In the genomic region with DNA sequence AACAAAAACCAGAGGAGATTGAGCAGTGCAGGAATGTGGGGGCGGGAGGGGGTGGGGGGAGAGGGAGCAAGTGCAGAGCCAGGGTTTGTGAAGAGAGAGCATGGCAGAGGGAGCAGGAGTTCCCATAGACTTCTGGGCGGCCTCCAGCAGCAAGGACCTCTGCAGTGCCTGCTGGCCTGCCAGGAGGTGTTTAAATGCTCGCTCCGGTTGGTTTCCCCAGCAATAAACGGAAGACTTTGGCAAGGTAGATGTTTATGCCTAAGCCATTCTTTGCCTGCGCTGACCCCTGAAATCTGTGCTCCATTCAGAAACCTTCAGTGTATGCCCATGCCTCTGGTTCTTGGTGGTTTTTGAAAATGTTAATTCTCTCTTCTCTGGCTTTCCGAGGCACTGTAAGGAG, we compare ENCODE assay signal across 8 mouse cellular contexts. TPM values are rescaled to one million over a fixed set of nuclear protein-coding genes. Genes with fewer than 3 reads are reported as not detected.
DNase-seq lines count a peak whose midpoint lies in the region; ATAC-seq and TF ChIP-seq lines count a peak whose summit lies in the region.

No protein-coding gene starts in this region.

- no peak overlapping the region for H3K4me3 ChIP-seq in heart, embryonic 13.5 days
- H3K4me3 ChIP-seq in forebrain, postnatal 0 days (ENCODE audit: low read depth, low read length), result no peak overlapping the region
- H3K4me3 ChIP-seq in liver, embryonic 14.5 days (ENCODE audit: insufficient read depth in 1 of 2, low read depth in 2 of 2, low read length in 2 of 2), result no peak overlapping the region

- H3K9ac ChIP-seq in heart, embryonic 13.5 days, result peak overlapping the region; percentile 20
- no peak overlapping the region for H3K9ac ChIP-seq in forebrain, postnatal 0 days
- H3K9ac ChIP-seq in liver, embryonic 14.5 days (replicated peaks), result peak overlapping the region; percentile 75

- DNase-seq in heart, postnatal 10 days, result no peak
- DNase-seq in brain, adult 2 months (ENCODE audit: low read depth, low spot score), result peak; percentile 63
- DNase-seq in forebrain, postnatal 0 days, result no peak
- no peak for DNase-seq in liver, embryonic 14.5 days (ENCODE audit: low read depth in 3 of 3, low spot score in 3 of 3)
- DNase-seq in lung, postnatal 4 days, result no peak
- no peak for DNase-seq in adipocyte (ENCODE audit: low spot score)
- no peak for DNase-seq in layer of hippocampus, postnatal 14 days (ENCODE audit: low spot score in 2 of 2)

- 70% methylated on average over 7 of the region's 7 CpGs for WGBS in heart, embryonic 13.5 days
- 26% methylated on average over 7 of the region's 7 CpGs for WGBS in forebrain, postnatal 0 days
- 75% methylated on average over 7 of the region's 7 CpGs for WGBS in liver, embryonic 14.5 days (ENCODE audit: insufficient replicate concordance)

- no peaks in the 10 kb centered on the region for H3K27me3 ChIP-seq in heart, embryonic 13.5 days (replicated peaks)
- no peaks in the 10 kb centered on the region for H3K27me3 ChIP-seq in forebrain, postnatal 0 days (ENCODE audit: insufficient read depth, low read length)
- no peaks in the 10 kb centered on the region for H3K27me3 ChIP-seq in liver, embryonic 14.5 days (ENCODE audit: control insufficient read depth, insufficient read depth, low read length)

- H3K36me3 ChIP-seq in heart, embryonic 13.5 days, result peaks cover 56% of the 10 kb centered on the region
- 0 out of 2 replicates have a peak, but pooled peaks cover 3% of the 10 kb centered on the region for H3K36me3 ChIP-seq in forebrain, postnatal 0 days (ENCODE audit: insufficient read depth)
- peaks cover 82% of the 10 kb centered on the region for H3K36me3 ChIP-seq in liver, embryonic 14.5 days (replicated peaks; ENCODE audit: control insufficient read depth, insufficient read depth, low read depth)

- H3K4me1 ChIP-seq in heart, embryonic 13.5 days, result peaks cover 69% of the 10 kb centered on the region
- no peaks in the 10 kb centered on the region for H3K4me1 ChIP-seq in forebrain, postnatal 0 days (ENCODE audit: insufficient read depth)
- peaks cover 71 to 75% of the 10 kb centered on the region in 2 experiments for H3K4me1 ChIP-seq in liver, embryonic 14.5 days (replicated peaks; ENCODE audit: control insufficient read depth in 2 of 2, insufficient read depth in 2 of 2, low read length in 1 of 2)

- intact Hi-C loops in heart, postnatal 10 days (cut with DNase I), result no loop called here

- no peaks in the 10 kb centered on the region for H3K9me3 ChIP-seq in heart, embryonic 13.5 days
- H3K9me3 ChIP-seq in forebrain, postnatal 0 days (ENCODE audit: low read length), result no peaks in the 10 kb centered on the region
- no peaks in the 10 kb centered on the region for H3K9me3 ChIP-seq in liver, embryonic 14.5 days (ENCODE audit: control insufficient read depth, low read length)

- ATAC-seq in heart, embryonic 13.5 days (ENCODE audit: extremely low read depth, insufficient number of reproducible peaks, low FRiP score, low TSS enrichment), result no peak
- peak; percentile 58 for ATAC-seq in forebrain, postnatal 0 days
- no peak for ATAC-seq in liver, embryonic 14.5 days (ENCODE audit: insufficient read depth)

- peak overlapping the region; percentile 98 for H3K27ac ChIP-seq in heart, embryonic 13.5 days (replicated peaks)
- H3K27ac ChIP-seq in forebrain, postnatal 0 days (ENCODE audit: low read depth, low read length), result no peak overlapping the region
- peak overlapping the region; percentile 100 for H3K27ac ChIP-seq in liver, embryonic 14.5 days

- TF ChIP-seq EP300 in liver, embryonic 14.5 days (IDR thresholded peaks at IDR 0.05; ENCODE audit: low read depth), result no peak

- H3K4me2 ChIP-seq in heart, embryonic 13.5 days, result no peak overlapping the region
- no peak overlapping the region for H3K4me2 ChIP-seq in forebrain, postnatal 0 days (ENCODE audit: low read depth)
- peak overlapping the region; percentile 78 for H3K4me2 ChIP-seq in liver, embryonic 14.5 days (ENCODE audit: low read depth)

- no peak for TF ChIP-seq CTCF in forebrain, postnatal 0 days (IDR thresholded peaks at IDR 0.05; ENCODE audit: low read depth)
- TF ChIP-seq CTCF in liver, embryonic 14.5 days (IDR thresholded peaks at IDR 0.05; ENCODE audit: low read depth), result no peak

RNA-seq across cellular contexts. Expression of a gene that starts 19.0 kb away (rescaled TPM):
- polyA plus RNA-seq in heart, embryonic 13.5 days (2015; fragmentation: Nextera tagmentation; extraction: Ambion mirVana), result 179 and 199 TPM in 2 replicates
- total RNA-seq in heart, postnatal 10 days (2021), result 100 to 1,000 TPM; 221 to 255 TPM
- total RNA-seq in forebrain, postnatal 0 days (2014; rRNA removed), result 23.7 and 23.8 TPM in 2 replicates
- 39.5 and 40.8 TPM in 2 replicates for polyA plus RNA-seq in forebrain, postnatal 0 days (2015; fragmentation: Nextera tagmentation; extraction: Ambion mirVana)
- 116 and 155 TPM in 2 replicates for polyA plus RNA-seq in liver, embryonic 14.5 days (2012; rRNA removed)
- 295 and 311 TPM in 2 replicates for polyA plus RNA-seq in liver, embryonic 14.5 days (2014; fragmentation: Nextera tagmentation; extraction: Ambion mirVana)
- 10 to 100 TPM; 60.1 to 60.7 TPM for total RNA-seq in layer of hippocampus, postnatal 14 days (2021)
